Mouse (Mus musculus) stomach, postnatal 0 days (tissue): Measurements from ENCODE around the gene Mettl21e. TPM values are rescaled to one million over a fixed set of nuclear protein-coding genes. Genes with fewer than 3 reads are reported as not detected.
"Not testable (repeated sequence)": the region's sequence is repeated elsewhere in the genome, so short reads cannot be mapped to it uniquely, and the experiment has no call there.

ENCODE experiments used
- ATAC-seq: fragments of 200-750 bp; cut with Nextera tagmentation; 2 replicates; pipeline ENCODE4 v1.8.0; 2017; ENCODE audit not compliant: low FRiP score, low TSS enrichment
- DNase-seq: peaks from one replicate; pipeline ENCODE4 v3.0.0-alpha.2; 2016; ENCODE audit warnings: low spot score
- H3K27ac ChIP-seq: fragments of 300-500 bp; sonication (generic); replicated peaks from 2 replicates; pipeline ENCODE4 v1.5.1; 2014; ENCODE audit warnings: mild to moderate bottlenecking, control low read depth
- H3K27me3 ChIP-seq: fragments of 300-500 bp; sonication (generic); 2 replicates; pipeline ENCODE4 v1.6.1; 2014; ENCODE audit warnings: low read length; ENCODE audit not compliant: control insufficient read depth, insufficient read depth
- H3K36me3 ChIP-seq: fragments of 300-500 bp; sonication (generic); 2 replicates; pipeline ENCODE4 v1.6.1; 2014; ENCODE audit warnings: low read length, mixed read lengths; ENCODE audit not compliant: control insufficient read depth, insufficient read depth
- H3K4me1 ChIP-seq: fragments of 300-500 bp; sonication (generic); replicated peaks from 2 replicates; pipeline ENCODE4 v1.6.1; 2014; ENCODE audit warnings: antibody characterized with exemption; ENCODE audit not compliant: control insufficient read depth, insufficient read depth
- H3K4me2 ChIP-seq: fragments of 300-500 bp; sonication (generic); replicated peaks from 2 replicates; pipeline ENCODE4 v1.6.1; 2014; ENCODE audit warnings: low read depth, mild to moderate bottlenecking, control low read depth, moderate library complexity
- H3K4me3 ChIP-seq: fragments of 300-500 bp; sonication (generic); 2 replicates; pipeline ENCODE4 v1.5.1; 2014; ENCODE audit warnings: low read depth, low read length, control low read depth
- H3K9ac ChIP-seq: fragments of 300-500 bp; sonication (generic); 2 replicates; pipeline ENCODE4 v1.6.1; 2014; ENCODE audit warnings: mild to moderate bottlenecking, low read length, control low read depth, mixed read lengths
- H3K9me3 ChIP-seq: fragments of 300-500 bp; sonication (generic); 2 replicates; pipeline ENCODE4 v1.6.1; 2016; ENCODE audit warnings: low read length; ENCODE audit not compliant: control insufficient read depth
- CTCF ChIP-seq: IDR thresholded peaks from 2 replicates; pipeline ENCODE4 v1.5.1; 2016; ENCODE audit warnings: antibody characterized with exemption, low read depth, mild to moderate bottlenecking, moderate library complexity
- EP300 ChIP-seq: optimal IDR thresholded peaks from 2 replicates; pipeline ENCODE3; 2016; ENCODE audit warnings: antibody characterized with exemption
- WGBS: fragments of 180-500 bp; shearing (Covaris S2); extraction: QIAGEN DNeasy Blood & Tissue Kit; methylation state at CpG from one replicate; pipeline ENCODE4 v1.1.7; 2014; 5-methylcytosine and 5-hydroxymethylcytosine counted together
- polyA plus RNA-seq: library from polyadenylated mRNA; unstranded; fragments of >200 nt; fragmentation: Nextera tagmentation; extraction: Ambion mirVana; gene quantifications from 2 replicates; pipeline ENCODE4 v1.2.1, GENCODE M21; 2015

The Mettl21e gene
- polyA plus RNA-seq: 0.02 and 0.10 TPM in 2 replicates

DNA sequence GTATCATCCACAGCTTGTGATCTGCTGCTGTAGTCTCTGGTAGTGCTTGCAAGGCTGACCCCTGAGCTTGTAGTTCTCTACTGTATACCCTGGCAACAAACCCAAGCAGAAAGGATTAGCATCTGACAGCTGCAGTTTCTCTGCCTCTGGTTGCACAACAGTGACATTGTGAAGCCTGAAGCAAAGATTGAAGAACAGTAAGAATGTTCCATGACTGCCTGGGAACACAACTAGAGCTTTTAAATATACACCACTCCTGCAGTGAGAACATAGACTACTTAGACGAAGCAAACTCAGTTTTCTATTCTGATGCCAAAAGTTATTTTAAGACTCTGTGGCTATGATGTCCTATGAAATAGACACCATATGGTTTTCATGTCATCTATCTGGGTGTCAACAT lies at the start of gene Mettl21e:
Gene Mettl21e (minus strand): TSS at position 86 of the 400 bp plus-strand sequence.
- H3K27ac ChIP-seq: peak within 1 kb of the TSS; percentile 49; the same call in 1 of the 2 replicates

GRCm38 (mm10) chr1:44240440-44240839 lies 21.7 kb upstream of the Mettl21e start:
- H3K9ac ChIP-seq, ATAC-seq, H3K4me2 ChIP-seq, H3K27me3 ChIP-seq, H3K4me3 ChIP-seq, H3K9me3 ChIP-seq, H3K27ac ChIP-seq, H3K4me1 ChIP-seq, H3K36me3 ChIP-seq, DNase-seq: not testable (repeated sequence)
- WGBS: 50% methylated on average over 2 of the region's 2 CpGs

More for the DNA sequence above, at the start of gene Mettl21e:
- Histone ChIP-seq H3K9me3 (no peaks in the 10 kb centered on the region), H3K36me3 (no peaks in the 10 kb centered on the region), H3K9ac (no peak within 1 kb of the TSS), H3K4me2 (no peak within 1 kb of the TSS), H3K27me3 (no peaks in the 10 kb centered on the region), H3K4me1 (0 out of 2 replicates have a peak, but pooled peaks cover 4% of the 10 kb centered on the region), H3K4me3 (no peak within 1 kb of the TSS)
- TF ChIP-seq EP300: no peak
- TF ChIP-seq CTCF: no peak
- no peak for DNase-seq
- WGBS: 41% methylated on average over 1 of the region's 1 CpGs
- peak; percentile 76; the same call in 1 of the 2 replicates for ATAC-seq

- WGBS: 82% methylated on average over 3 of the region's 3 CpGs
- ATAC-seq: no peak
- no peak for DNase-seq
- H3K4me3 ChIP-seq: no peak overlapping the region
- no peaks in the 10 kb centered on the region for H3K4me1 ChIP-seq
- no peak overlapping the region for H3K9ac ChIP-seq
- no peak overlapping the region for H3K4me2 ChIP-seq
- no peak overlapping the region for H3K27ac ChIP-seq
- H3K36me3 ChIP-seq: no peaks in the 10 kb centered on the region
- no peaks in the 10 kb centered on the region for H3K9me3 ChIP-seq
- H3K27me3 ChIP-seq: no peaks in the 10 kb centered on the region
- no peak for TF ChIP-seq EP300
- no peak for TF ChIP-seq CTCF
These were observed 21.2 kb upstream of the Mettl21e start for GRCm38 (mm10) chr1:44239969-44240368.

GRCm38 (mm10) chr1:44237305-44237704 lies 18.5 kb upstream of the Mettl21e start:
- H3K36me3 ChIP-seq: no peaks in the 10 kb centered on the region
- WGBS: 66% methylated on average over 2 of the region's 2 CpGs
- ATAC-seq: no peak

DNA sequence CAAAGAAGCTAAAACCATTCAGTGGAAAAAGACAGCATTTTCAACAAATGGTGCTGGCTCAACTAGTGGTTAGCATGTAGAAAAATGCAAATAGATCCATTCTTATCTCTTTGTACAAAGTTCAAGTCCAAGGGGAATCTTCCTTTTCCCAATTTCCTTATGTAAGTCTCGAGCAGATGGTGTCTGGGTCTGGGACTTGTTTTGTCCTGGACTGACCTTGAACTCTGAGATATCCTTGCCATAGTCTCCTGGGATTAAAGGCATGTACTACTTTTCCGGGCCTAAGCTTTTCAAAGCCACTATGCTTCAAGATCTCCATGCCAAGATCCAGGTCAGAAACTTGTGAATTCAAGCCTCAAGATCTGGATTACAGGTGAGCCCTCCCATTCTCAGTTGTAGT lies 16.6 kb upstream of the Mettl21e start:
- WGBS: 72% methylated on average over 2 of the region's 2 CpGs
- TF ChIP-seq CTCF (no peak), EP300 (no peak)
- Histone ChIP-seq H3K4me3 (no peak overlapping the region), H3K9ac (no peak overlapping the region), H3K36me3 (no peaks in the 10 kb centered on the region), H3K9me3 (no peaks in the 10 kb centered on the region), H3K4me1 (no peaks in the 10 kb centered on the region), H3K27me3 (no peaks in the 10 kb centered on the region), H3K4me2 (no peak overlapping the region), H3K27ac (no peak overlapping the region)
- DNase-seq (no peak), ATAC-seq (no peak)

More at GRCm38 (mm10) chr1:44237305-44237704, 18.5 kb upstream of the Mettl21e start:
- TF ChIP-seq EP300: no peak
- peak; percentile 32 for TF ChIP-seq CTCF
- Histone ChIP-seq H3K9me3 (no peaks in the 10 kb centered on the region), H3K4me3 (no peak overlapping the region), H3K4me1 (no peaks in the 10 kb centered on the region), H3K27me3 (no peaks in the 10 kb centered on the region), H3K27ac (no peak overlapping the region), H3K9ac (no peak overlapping the region), H3K4me2 (no peak overlapping the region)
- no peak for DNase-seq

- not testable (repeated sequence) for H3K36me3 ChIP-seq, H3K9ac ChIP-seq, H3K4me2 ChIP-seq, DNase-seq, ATAC-seq, H3K4me1 ChIP-seq, H3K27ac ChIP-seq, H3K4me3 ChIP-seq, H3K9me3 ChIP-seq, H3K27me3 ChIP-seq
- WGBS: 76% methylated on average over 2 of the region's 2 CpGs
These were observed 15.8 kb upstream of the Mettl21e start for GRCm38 (mm10) chr1:44234531-44234930.
